Mouse (Mus musculus) MEL (cell line): Measurements from ENCODE around the gene Adcy7. TPM values are rescaled to one million over a fixed set of nuclear protein-coding genes. Genes with fewer than 3 reads are reported as not detected.

Source experiments
- DNase-seq: peaks from one replicate; pipeline ENCODE4 v3.0.0; 2011; ENCODE audit warnings: low read depth, low spot score
- H3K27ac ChIP-seq: 2 replicates; pipeline ENCODE4 v1.5.1; 2012; ENCODE audit warnings: low read depth, mild to moderate bottlenecking, control low read depth, low read length, moderate library complexity; ENCODE audit not compliant: control insufficient read depth
- H3K27me3 ChIP-seq, 2 experiments: fragments of 150-350 bp in 1 of 2; sonication (generic) in 1 of 2; 2 replicates each; pipeline ENCODE4 v1.6.1; 2012; ENCODE audit warnings: low read length in 2 of 2, mild to moderate bottlenecking in 2 of 2, improper control_type of control experiment in 1 of 2, moderate library complexity in 1 of 2; ENCODE audit not compliant: insufficient read depth in 2 of 2, control insufficient read depth in 1 of 2
- H3K36me3 ChIP-seq, 2 experiments: 2 replicates each; pipeline ENCODE4 v1.6.1; 2012 to 2014; ENCODE audit warnings: low read length in 2 of 2, improper control_type of control experiment in 1 of 2, inconsistent platforms in 1 of 2, mild to moderate bottlenecking in 1 of 2; ENCODE audit not compliant: insufficient read depth in 2 of 2, control insufficient read depth in 1 of 2
- H3K4me1 ChIP-seq, 2 experiments: fragments of 150-350 bp in 1 of 2; sonication (generic) in 1 of 2; 2 replicates each; pipeline ENCODE4 v1.6.1; 2012; ENCODE audit warnings: low read length in 2 of 2, improper control_type of control experiment in 1 of 2, mild to moderate bottlenecking in 1 of 2; ENCODE audit not compliant: insufficient read depth in 2 of 2, control insufficient read depth in 1 of 2
- H3K4me3 ChIP-seq, 2 experiments: fragments of 150-350 bp in 1 of 2; sonication (generic) in 1 of 2; 2 replicates each; pipeline ENCODE4 v1.5.1; 2012; ENCODE audit warnings: low read depth in 2 of 2, low read length in 2 of 2, mild to moderate bottlenecking in 2 of 2, moderate library complexity in 2 of 2, control low read depth in 1 of 2, improper control_type of control experiment in 1 of 2; ENCODE audit not compliant: control insufficient read depth in 1 of 2, insufficient read depth in 1 of 2
- H3K79me2 ChIP-seq: 2 replicates; pipeline ENCODE4 v1.6.1; 2012; ENCODE audit warnings: mild to moderate bottlenecking, low read length, moderate library complexity; ENCODE audit not compliant: control insufficient read depth, poor library complexity, insufficient read depth
- H3K9ac ChIP-seq: 2 replicates; pipeline ENCODE4 v1.6.1; 2012; ENCODE audit warnings: low read depth, mild to moderate bottlenecking, control low read depth, low read length, moderate library complexity; ENCODE audit not compliant: control insufficient read depth, poor library complexity, severe bottlenecking
- H3K9me3 ChIP-seq: fragments of 150-350 bp; sonication (generic); replicated peaks from 2 replicates; pipeline ENCODE4 v1.6.1; 2012; ENCODE audit warnings: mild to moderate bottlenecking, low read length, improper control_type of control experiment, moderate library complexity; ENCODE audit not compliant: insufficient read depth
- BHLHE40 ChIP-seq: IDR thresholded peaks from 2 replicates; pipeline ENCODE4 v1.6.1; 2012; ENCODE audit warnings: low read depth, mild to moderate bottlenecking, inconsistent platforms, low read length, improper control_type of control experiment, borderline replicate concordance
- CTCF ChIP-seq, 3 experiments: IDR thresholded peaks in 2 of 3; conservative IDR thresholded peaks in 1 of 3; 2 replicates each; pipeline ENCODE4 v1.5.1; 2011 to 2012; ENCODE audit warnings: low read length in 3 of 3, low read depth in 2 of 3, mild to moderate bottlenecking in 2 of 3, improper control_type of control experiment in 1 of 3, inconsistent platforms in 1 of 3, mixed read lengths in 1 of 3, moderate library complexity in 1 of 3; ENCODE audit not compliant: control insufficient read depth in 1 of 3, insufficient read depth in 1 of 3, poor library complexity in 1 of 3, severe bottlenecking in 1 of 3
- E2F4 ChIP-seq: IDR thresholded peaks from 2 replicates; pipeline ENCODE4 v1.6.1; 2011; ENCODE audit warnings: low read depth, low read length, improper control_type of control experiment, borderline replicate concordance
- ELF1 ChIP-seq: IDR thresholded peaks from 2 replicates; pipeline ENCODE4 v1.6.1; 2014; ENCODE audit warnings: low read depth, mild to moderate bottlenecking, inconsistent platforms, low read length, improper control_type of control experiment, moderate library complexity
- EP300 ChIP-seq, 2 experiments: IDR thresholded peaks; 2 replicates each; pipeline ENCODE4 v1.6.1; 2011; ENCODE audit warnings: improper control_type of control experiment in 2 of 2, low read length in 2 of 2, low read depth in 1 of 2, mild to moderate bottlenecking in 1 of 2
- ETS1 ChIP-seq: IDR thresholded peaks from 2 replicates; pipeline ENCODE4 v1.6.1; 2012; ENCODE audit warnings: low read depth, mild to moderate bottlenecking, inconsistent platforms, low read length, improper control_type of control experiment, moderate library complexity
- GABPA ChIP-seq: IDR thresholded peaks from 2 replicates; pipeline ENCODE4 v1.6.1; 2012; ENCODE audit warnings: low read depth, mild to moderate bottlenecking, inconsistent platforms, low read length, improper control_type of control experiment, moderate library complexity
- GATA1 ChIP-seq: IDR thresholded peaks from 2 replicates; pipeline ENCODE4 v1.6.1; 2011; ENCODE audit warnings: low read depth, low read length, improper control_type of control experiment
- JUND ChIP-seq: IDR thresholded peaks from 2 replicates; pipeline ENCODE4 v1.6.1; 2011; ENCODE audit warnings: low read depth, mild to moderate bottlenecking, improper control_type of control experiment, low read length
- MAX ChIP-seq: IDR thresholded peaks from 2 replicates; pipeline ENCODE4 v1.6.1; 2011; ENCODE audit warnings: low read length, improper control_type of control experiment
- MAZ ChIP-seq: IDR thresholded peaks from 2 replicates; pipeline ENCODE4 v1.6.1; 2012; ENCODE audit warnings: low read depth, mild to moderate bottlenecking, inconsistent platforms, low read length, improper control_type of control experiment
- MEF2A ChIP-seq: IDR thresholded peaks from 2 replicates; pipeline ENCODE4 v1.6.1; 2014; ENCODE audit warnings: low read depth, mild to moderate bottlenecking, inconsistent platforms, low read length, improper control_type of control experiment; ENCODE audit not compliant: poor library complexity, insufficient replicate concordance, severe bottlenecking; ENCODE audit errors: extremely low read depth
- MYB ChIP-seq: IDR thresholded peaks from 2 replicates; pipeline ENCODE4 v1.6.1; 2011; ENCODE audit warnings: mild to moderate bottlenecking, low read depth, low read length, improper control_type of control experiment
- MYC ChIP-seq: IDR thresholded peaks from 2 replicates; pipeline ENCODE4 v1.6.1; 2011; ENCODE audit warnings: low read depth, mild to moderate bottlenecking, low read length, improper control_type of control experiment, moderate library complexity
- NELFE ChIP-seq: IDR thresholded peaks from 2 replicates; pipeline ENCODE4 v1.6.1; 2011; ENCODE audit warnings: low read depth, low read length, improper control_type of control experiment
- POLR2A ChIP-seq, 2 experiments: IDR thresholded peaks; 2 replicates each; pipeline ENCODE4 v1.6.1; 2011 to 2012; ENCODE audit warnings: low read length in 2 of 2, mild to moderate bottlenecking in 2 of 2, control low read depth in 1 of 2, improper control_type of control experiment in 1 of 2, low read depth in 1 of 2, moderate library complexity in 1 of 2; ENCODE audit not compliant: control insufficient read depth in 1 of 2, insufficient read depth in 1 of 2, poor library complexity in 1 of 2
- POLR2AphosphoS2 ChIP-seq: IDR thresholded peaks from 2 replicates; pipeline ENCODE4 v1.6.1; 2011; ENCODE audit warnings: low read length, improper control_type of control experiment
- RAD21 ChIP-seq: IDR thresholded peaks from 2 replicates; pipeline ENCODE4 v1.6.1; 2011; ENCODE audit warnings: mild to moderate bottlenecking, low read depth, low read length, improper control_type of control experiment
- RCOR1 ChIP-seq: IDR thresholded peaks from 2 replicates; pipeline ENCODE4 v1.6.1; 2012; ENCODE audit warnings: low read depth, mild to moderate bottlenecking, inconsistent platforms, low read length, improper control_type of control experiment
- SIN3A ChIP-seq: IDR thresholded peaks from 2 replicates; pipeline ENCODE4 v1.6.1; 2012; ENCODE audit warnings: low read length, improper control_type of control experiment, inconsistent platforms
- TAL1 ChIP-seq: IDR thresholded peaks from 2 replicates; pipeline ENCODE4 v1.6.1; 2012; ENCODE audit warnings: mild to moderate bottlenecking, inconsistent platforms, low read length, moderate library complexity, mixed read lengths
- TBP ChIP-seq: IDR thresholded peaks from 2 replicates; pipeline ENCODE4 v1.8.0; 2011; ENCODE audit warnings: low read depth, low read length, improper control_type of control experiment
- TCF12 ChIP-seq: IDR thresholded peaks from 2 replicates; pipeline ENCODE4 v1.6.1; 2014; ENCODE audit warnings: low read depth, mild to moderate bottlenecking, inconsistent platforms, low read length, improper control_type of control experiment, moderate library complexity
- USF1 ChIP-seq: IDR thresholded peaks from 2 replicates; pipeline ENCODE4 v1.6.1; 2014; ENCODE audit warnings: low read depth, mild to moderate bottlenecking, inconsistent platforms, low read length, improper control_type of control experiment, moderate library complexity
- USF2 ChIP-seq, 2 experiments: IDR thresholded peaks; 2 replicates each; pipeline ENCODE4 v1.6.1; 2011 to 2012; ENCODE audit warnings: improper control_type of control experiment in 2 of 2, low read length in 2 of 2, borderline replicate concordance in 1 of 2, inconsistent platforms in 1 of 2, low read depth in 1 of 2, mild to moderate bottlenecking in 1 of 2; ENCODE audit not compliant: insufficient read depth in 1 of 2
- ZC3H11A ChIP-seq: IDR thresholded peaks from 2 replicates; pipeline ENCODE4 v1.6.1; 2012; ENCODE audit warnings: low read depth, mild to moderate bottlenecking, inconsistent platforms, low read length, improper control_type of control experiment
- ZKSCAN1 ChIP-seq: IDR thresholded peaks from 2 replicates; pipeline ENCODE4 v1.6.1; 2012; ENCODE audit warnings: low read depth, mild to moderate bottlenecking, inconsistent platforms, low read length, improper control_type of control experiment, moderate library complexity
- ZMIZ1 ChIP-seq: IDR thresholded peaks from 2 replicates; pipeline ENCODE4 v1.6.1; 2012; ENCODE audit warnings: low read depth, mild to moderate bottlenecking, inconsistent platforms, low read length, improper control_type of control experiment, moderate library complexity
- ZNF384 ChIP-seq: IDR thresholded peaks from 2 replicates; pipeline ENCODE4 v1.6.1; 2012; ENCODE audit warnings: low read depth, mild to moderate bottlenecking, inconsistent platforms, low read length, improper control_type of control experiment
- polyA plus RNA-seq, 2 experiments: library from polyadenylated mRNA; stranded (reverse) in 1 of 2; unstranded in 1 of 2; fragments of >175 nt in 1 of 2; fragments of >200 nt in 1 of 2; gene quantifications; 2 replicates each; pipeline versions ENCODE4 v1.2.1 to v1.2.4; 2012; ENCODE audit warnings: low replicate concordance in 2 of 2, low read depth in 1 of 2; ENCODE audit not compliant: insufficient read length in 2 of 2, insufficient read depth in 1 of 2, missing spikeins in 1 of 2
- total RNA-seq: library from RNA; depleted of rRNA; stranded (reverse); fragments of 300-350 nt; gene quantifications from 2 replicates; pipeline ENCODE4 v1.2.3, GENCODE M21; 2012

Adcy7 gene
- total and polyA plus RNA-seq, 3 experiments, result 62.9 to 83.7 TPM; not detected in 1

DNA sequence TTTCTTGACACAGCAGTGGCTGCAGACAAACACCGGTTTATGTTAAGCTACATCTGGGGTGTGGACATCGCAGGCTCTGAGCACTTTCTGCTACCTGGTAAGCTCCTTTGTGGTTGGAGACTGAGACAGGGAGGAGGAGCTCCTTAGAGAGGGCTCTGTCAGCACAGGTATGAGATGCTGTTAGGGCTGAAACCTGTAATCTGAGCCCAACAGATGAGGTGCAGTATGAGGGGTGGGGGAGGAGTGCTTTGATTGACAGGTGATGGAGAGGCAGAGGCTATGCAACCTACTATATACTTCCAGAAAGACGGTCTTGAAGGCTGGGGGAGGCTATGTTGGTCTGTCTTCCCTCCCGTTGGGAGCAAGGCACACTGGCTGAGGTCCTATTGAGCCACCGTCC lies 7.0 kb downstream of the Adcy7 start:
- H3K4me3 ChIP-seq, result no peak overlapping the region
- peaks cover 0 to 45% of the 10 kb centered on the region in 2 experiments; a peak in 2 of 4 replicates for H3K36me3 ChIP-seq
- H3K27me3 ChIP-seq, result no peaks in the 10 kb centered on the region
- H3K9ac ChIP-seq, result peak overlapping the region; percentile 32
- H3K9me3 ChIP-seq, result no peaks in the 10 kb centered on the region
- peak overlapping the region; percentile 90 for H3K27ac ChIP-seq
- no peak for DNase-seq
- H3K79me2 ChIP-seq, result peaks cover 28% of the 10 kb centered on the region
- peaks cover 17 to 57% of the 10 kb centered on the region in 2 experiments for H3K4me1 ChIP-seq
- TF ChIP-seq TBP (no peak), NELFE (peak; percentile 47; the same call in 1 of the 2 replicates), GABPA (no peak), ELF1 (no peak), SIN3A (no peak), MAZ (0 out of 2 replicates have a peak, but pooled peaks have one; percentile 22), RAD21 (no peak), ZMIZ1 (no peak; the same call in 1 of the 2 replicates), CTCF (IDR thresholded peaks at IDR 0.05 in 2 of 3, conservative IDR thresholded peaks at IDR 0.05 in 1 of 3; ENCODE audit: control insufficient read depth in 1 of 3, insufficient read depth in 1 of 3, low read depth in 2 of 3, low read length in 3 of 3, poor library complexity in 1 of 3, severe bottlenecking in 1 of 3) (no peak), ZNF384 (no peak), GATA1 (no peak)

- peak overlapping the region; percentile 90 for H3K27ac ChIP-seq
- peaks cover 0 to 41% of the 10 kb centered on the region in 2 experiments; a peak in 2 of 4 replicates for H3K36me3 ChIP-seq
- H3K79me2 ChIP-seq, result peaks cover 24% of the 10 kb centered on the region
- no peaks in the 10 kb centered on the region for H3K27me3 ChIP-seq
- no peak overlapping the region for H3K4me3 ChIP-seq
- peak overlapping the region; percentile 32 for H3K9ac ChIP-seq
- no peaks in the 10 kb centered on the region for H3K9me3 ChIP-seq
- DNase-seq, result peak; percentile 97
- peaks cover 15 to 52% of the 10 kb centered on the region in 2 experiments for H3K4me1 ChIP-seq
- TF ChIP-seq RCOR1 (peak; percentile 98), MYC (peak; percentile 92), USF2 (IDR thresholded peaks at IDR 0.05; ENCODE audit: borderline replicate concordance in 1 of 2, insufficient read depth in 1 of 2, low read depth in 1 of 2, low read length in 2 of 2) (no peak), GATA1 (peak; percentile 99), BHLHE40 (peak; percentile 97), MYB (peak; percentile 94), ZNF384 (peak; percentile 98), USF1 (peak; percentile 75), ZC3H11A (no peak), ETS1 (peak; percentile 97), POLR2A (IDR thresholded peaks at IDR 0.05; ENCODE audit: control insufficient read depth in 1 of 2, insufficient read depth in 1 of 2, low read depth in 1 of 2, low read length in 2 of 2, poor library complexity in 1 of 2) (peak in 1 of 2 experiments; percentile 50; a peak in 1 of 4 replicates), EP300 (IDR thresholded peaks at IDR 0.05; ENCODE audit: low read depth in 1 of 2, low read length in 2 of 2) (peak; percentile 98), ZKSCAN1 (peak; percentile 78; the same call in 1 of the 2 replicates), MEF2A (0 out of 2 replicates have a peak, but pooled peaks have one; percentile 64), MAX (no peak), TCF12 (peak; percentile 99), JUND (no peak), POLR2AphosphoS2 (no peak), SIN3A (peak; percentile 90), TBP (peak; percentile 50; the same call in 1 of the 2 replicates), E2F4 (no peak), TAL1 (peak; percentile 97)
Measured at GRCm38 (mm10) chr8:88279670-88280069, 7.5 kb downstream of the Adcy7 start.
